Mouse (Mus musculus): ENCODE measurements around the gene Kcne3. TPM values are rescaled to one million over a fixed set of nuclear protein-coding genes. Genes with fewer than 3 reads are reported as not detected.

Kcne3 gene
- total RNA-seq, 2 experiments from 2014 or later: 0.59 TPM

- no peak for DNase-seq (ENCODE audit: extremely low spot score in 1 of 2, low spot score in 1 of 2)
Measured at GRCm38 (mm10) chr7:100231661-100232060, 55.4 kb downstream of the Kcne3 start.

DNA sequence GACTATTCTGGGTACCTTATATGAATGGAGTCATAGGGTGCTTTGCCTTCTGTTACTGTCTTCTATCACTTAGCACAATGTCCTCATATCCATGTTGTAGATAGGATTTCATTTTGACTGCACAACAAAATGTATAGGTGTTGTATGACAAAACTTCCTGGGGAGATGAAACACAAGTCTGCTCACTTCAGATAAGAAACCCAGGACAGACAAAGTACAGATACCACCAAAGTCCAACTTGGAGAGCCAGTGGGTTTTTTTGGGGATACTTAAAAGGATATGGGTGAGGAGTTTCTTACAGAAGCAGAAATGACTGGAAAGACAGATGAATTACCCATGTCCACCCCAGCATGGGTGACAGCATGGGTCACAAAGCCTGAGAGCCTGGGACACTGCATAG is 57.4 kb downstream of the Kcne3 start:
- no peak for DNase-seq (ENCODE audit: extremely low spot score in 1 of 2, low spot score in 1 of 2)

Other genes starting within 250 kb of the Kcne3 start
- 10 to 100 TPM; 24.0 to 25.5 TPM for gene Rnf169, start 196.1 kb upstream of the Kcne3 start, total RNA-seq (2021)
- under 1 TPM; 0.15 to 0.38 TPM for gene Chrdl2, start 170.3 kb upstream of the Kcne3 start, total RNA-seq (2021)
- gene Pold3, start 54.9 kb upstream of the Kcne3 start, total RNA-seq (2021): 10 to 100 TPM; 24.7 to 32.4 TPM
- gene Lipt2, start 17.2 kb upstream of the Kcne3 start, total RNA-seq (2021): 1 to 10 TPM; 5.1 to 7.4 TPM
- 100 to 1,000 TPM; 267 to 298 TPM for gene Pgm2l1, start 50.9 kb downstream of the Kcne3 start, total RNA-seq (2021)
- 1 to 10 TPM; 5.4 to 6.0 TPM for gene P4ha3, start 109.0 kb downstream of the Kcne3 start, total RNA-seq (2021)
- 10 to 100 TPM; 21.4 to 23.2 TPM for gene C2cd3, start 195.7 kb downstream of the Kcne3 start, total RNA-seq (2021)
- 100 to 1,000 TPM; 141 to 145 TPM for gene Ppme1, start 195.8 kb downstream of the Kcne3 start, total RNA-seq (2021)

Data from layer of hippocampus, postnatal 25 days (tissue).